Mouse (Mus musculus) T-helper 1 cell (primary cell): Measurements from ENCODE around the gene Rhbdl1.
"Not testable (repeated sequence)": the region's sequence is repeated elsewhere in the genome, so short reads cannot be mapped to it uniquely, and the experiment has no call there.

Source experiments
- in situ Hi-C: fragments of 300-600 bp; cut with MboI, MseI; formaldehyde crosslinking; loops from one replicate; pipeline ENCODE4 v1.15.1; 2025; ENCODE audit warnings: high pct_unique_total_duplicates

Gene Rhbdl1

GRCm38 (mm10) chr17:25827546-25828222 is 9.4 kb downstream of the Rhbdl1 start:
- in situ Hi-C loops, result no loop called here

GRCm38 (mm10) chr17:25827011-25827410 is 10.1 kb downstream of the Rhbdl1 start:
- in situ Hi-C loops, result no loop called here

- in situ Hi-C loops, result no loop called here
These were observed 11.0 kb downstream of the Rhbdl1 start for GRCm38 (mm10) chr17:25825984-25826570.

GRCm38 (mm10) chr17:25825311-25825710 is 11.8 kb downstream of the Rhbdl1 start:
- in situ Hi-C loops, result no loop called here

GRCm38 (mm10) chr17:25824362-25825142 is 12.5 kb downstream of the Rhbdl1 start:
- in situ Hi-C loops, result no loop called here

GRCm38 (mm10) chr17:25823452-25823851 is 13.6 kb downstream of the Rhbdl1 start, which contains the start of gene Wdr24:
Wdr24 (plus strand) TSS chr17:25823627.
- in situ Hi-C loops, result no loop called here

GRCm38 (mm10) chr17:25818851-25819780 is 18.0 kb downstream of the Rhbdl1 start:
- in situ Hi-C loops, result no loop called here

GRCm38 (mm10) chr17:25817662-25818061 is 19.4 kb downstream of the Rhbdl1 start:
- in situ Hi-C loops, result no loop called here

GRCm38 (mm10) chr17:25813471-25813870 is 23.6 kb downstream of the Rhbdl1 start:
- in situ Hi-C loops, result no loop called here

- in situ Hi-C loops, result no loop called here
These were observed 26.2 kb downstream of the Rhbdl1 start for GRCm38 (mm10) chr17:25810890-25811289.

GRCm38 (mm10) chr17:25809606-25810340 is 27.3 kb downstream of the Rhbdl1 start:
- in situ Hi-C loops, result no loop called here

GRCm38 (mm10) chr17:25808789-25809605 is 28.1 kb downstream of the Rhbdl1 start, which contains the start of gene Fbxl16:
Fbxl16 (plus strand) TSS chr17:25809085.
- in situ Hi-C loops, result no loop called here

- in situ Hi-C loops, result no loop called here
These were observed 29.1 kb downstream of the Rhbdl1 start for GRCm38 (mm10) chr17:25808028-25808427.

- in situ Hi-C loops, result not testable (repeated sequence)
These were observed 29.6 kb downstream of the Rhbdl1 start for GRCm38 (mm10) chr17:25807452-25807851.

GRCm38 (mm10) chr17:25806507-25806906 is 30.6 kb downstream of the Rhbdl1 start:
- in situ Hi-C loops, result no loop called here

GRCm38 (mm10) chr17:25802825-25803517 is 34.1 kb downstream of the Rhbdl1 start:
- in situ Hi-C loops, result loop anchor here (5.0 kb wide), 1 partner anchor 66 kb away; the partner anchor contains the start of gene Mslnl

GRCm38 (mm10) chr17:25801029-25801428 is 36.1 kb downstream of the Rhbdl1 start:
- in situ Hi-C loops, result loop anchor here (5.0 kb wide), 1 partner anchor 64 kb away; the partner anchor contains the start of gene Mslnl

GRCm38 (mm10) chr17:25796951-25797369 is 40.1 kb downstream of the Rhbdl1 start, which contains the start of gene Metrn:
Metrn (minus strand) TSS chr17:25797136.
- in situ Hi-C loops, result no loop called here
